Mouse (Mus musculus) ES-E14 (cell line): Measurements from ENCODE around the gene Il10ra. TPM values are rescaled to one million over a fixed set of nuclear protein-coding genes. Genes with fewer than 3 reads are reported as not detected.
A peak's percentile ranks its signal among the peaks of the same experiment; 100 is the strongest.

Source experiments
- DNase-seq: peaks from one replicate; pipeline ENCODE4 v3.0.0-alpha.2; 2013; ENCODE audit warnings: low read depth, low spot score
- H3K27ac ChIP-seq: 2 replicates; pipeline ENCODE4 v1.5.1; 2012; ENCODE audit warnings: low read depth, mild to moderate bottlenecking, low read length, moderate library complexity, mixed read lengths; ENCODE audit not compliant: poor library complexity, insufficient read depth, severe bottlenecking
- H3K36me3 ChIP-seq: 2 replicates; pipeline ENCODE4 v1.6.1; 2012; ENCODE audit warnings: mild to moderate bottlenecking, low read length, moderate library complexity, mixed read lengths; ENCODE audit not compliant: control insufficient read depth, poor library complexity, insufficient read depth, severe bottlenecking
- H3K4me1 ChIP-seq, 2 experiments: fragments of 150-350 bp in 1 of 2; sonication (generic) in 1 of 2; 2 replicates each; pipeline ENCODE4 v1.6.1; 2012; ENCODE audit warnings: low read length in 2 of 2, mild to moderate bottlenecking in 1 of 2, mixed read lengths in 1 of 2; ENCODE audit not compliant: control insufficient read depth in 2 of 2, insufficient read depth in 2 of 2, poor library complexity in 1 of 2
- H3K4me3 ChIP-seq, 2 experiments: fragments of 150-350 bp in 1 of 2; sonication (generic) in 1 of 2; 2 replicates each; pipeline ENCODE4 v1.5.1; 2012; ENCODE audit warnings: low read length in 2 of 2, low read depth in 1 of 2, mild to moderate bottlenecking in 1 of 2, mixed read lengths in 1 of 2; ENCODE audit not compliant: insufficient read depth in 1 of 2, poor library complexity in 1 of 2, severe bottlenecking in 1 of 2
- H3K9ac ChIP-seq: 2 replicates; pipeline ENCODE4 v1.6.1; 2012; ENCODE audit warnings: low read depth, mild to moderate bottlenecking, low read length, mixed read lengths; ENCODE audit not compliant: poor library complexity, insufficient read depth, severe bottlenecking
- H3K9me3 ChIP-seq: fragments of 150-350 bp; sonication (generic); 2 replicates; pipeline ENCODE4 v1.6.1; 2012; ENCODE audit warnings: low read depth, mild to moderate bottlenecking, low read length; ENCODE audit not compliant: control insufficient read depth, insufficient read depth
- CHD2 ChIP-seq: IDR thresholded peaks from 2 replicates; pipeline ENCODE4 v1.6.1; 2014; ENCODE audit warnings: mild to moderate bottlenecking, low read depth, low read length, inconsistent platforms
- HCFC1 ChIP-seq: IDR thresholded peaks from 2 replicates; pipeline ENCODE4 v1.6.1; 2012; ENCODE audit warnings: low read length, inconsistent platforms, borderline replicate concordance; ENCODE audit not compliant: insufficient read depth
- MAFK ChIP-seq: IDR thresholded peaks from 2 replicates; pipeline ENCODE4 v1.6.1; 2014; ENCODE audit warnings: mild to moderate bottlenecking, low read depth, low read length, inconsistent platforms; ENCODE audit not compliant: insufficient read depth
- ZC3H11A ChIP-seq: IDR thresholded peaks from 2 replicates; pipeline ENCODE4 v1.6.1; 2012; ENCODE audit warnings: low read depth, mild to moderate bottlenecking, inconsistent platforms, low read length, borderline replicate concordance
- ZNF384 ChIP-seq: IDR thresholded peaks from 2 replicates; pipeline ENCODE4 v1.6.1; 2012; ENCODE audit warnings: low read depth, low read length, inconsistent platforms
- in situ Hi-C, 2 experiments: fragments of 600-800 bp; cut with MboI; formaldehyde crosslinking; loops; one replicate each; pipeline ENCODE4 v1.15.1; 2025; ENCODE audit warnings: low sequenced_read_pairs in 2 of 2, inconsistent platforms in 1 of 2; ENCODE audit not compliant: unreplicated experiment in 2 of 2
- total RNA-seq: library from RNA; depleted of rRNA; stranded (reverse); fragments of 300-350 nt; gene quantifications from 2 replicates; pipeline ENCODE4 v1.2.3, GENCODE M21; 2012; rRNA removed

The Il10ra gene
- total RNA-seq: 0.13 TPM in 1 of 2 replicates, not detected in the other

DNA sequence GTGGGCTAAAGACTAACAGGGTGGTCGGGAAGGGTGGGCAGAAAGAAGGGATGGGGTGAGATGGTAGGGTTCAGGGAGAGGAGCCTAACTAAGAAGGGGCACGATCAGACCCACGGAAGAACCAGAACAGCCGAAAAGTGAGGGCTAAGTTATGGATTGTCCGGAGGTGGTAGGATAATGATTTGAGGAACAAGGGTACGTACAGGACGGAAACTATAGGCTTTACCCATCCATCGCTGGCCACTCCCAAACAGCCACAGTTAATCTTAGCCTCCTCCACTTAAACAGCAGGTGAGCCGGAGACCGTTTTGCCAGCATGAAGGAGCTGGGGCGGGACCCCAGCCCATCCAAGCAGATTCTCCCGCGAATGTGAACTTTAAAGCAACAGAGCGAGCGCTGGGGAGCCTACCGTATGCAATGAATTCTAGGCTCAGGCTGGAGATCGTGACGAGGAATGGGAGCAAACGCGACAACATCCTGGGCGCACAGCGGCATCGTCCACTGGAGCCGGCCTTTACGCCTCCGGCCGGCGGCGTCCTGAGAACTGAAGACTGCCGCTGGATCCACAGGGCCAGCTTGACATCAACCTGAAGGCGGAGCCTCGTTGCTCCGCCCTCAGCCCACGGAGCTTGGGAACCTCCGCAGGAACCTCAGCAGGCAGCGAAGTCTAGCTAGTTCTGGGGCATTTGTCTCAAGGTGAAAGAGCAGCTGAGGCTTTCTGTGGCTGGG is at the start of gene Il10ra:
Il10ra (minus strand) TSS at position 553 of the 729 bp plus-strand sequence.
- peak within 1 kb of the TSS; percentile 40 to 59; a peak in 3 of 4 replicates for H3K4me3 ChIP-seq
- peak; percentile 40 for DNase-seq
- TF ChIP-seq MAFK: no peak
- no peak for TF ChIP-seq HCFC1
- no peak for TF ChIP-seq ZC3H11A
- TF ChIP-seq CHD2: no peak
- TF ChIP-seq ZNF384: no peak
- no peaks in the 10 kb centered on the region; a peak in 1 of 4 replicates for H3K4me1 ChIP-seq
- in situ Hi-C loops: no loop called here
- H3K36me3 ChIP-seq: no peaks in the 10 kb centered on the region
- H3K9ac ChIP-seq: no peak within 1 kb of the TSS
- no peaks in the 10 kb centered on the region for H3K9me3 ChIP-seq
- H3K27ac ChIP-seq: no peak within 1 kb of the TSS

DNA sequence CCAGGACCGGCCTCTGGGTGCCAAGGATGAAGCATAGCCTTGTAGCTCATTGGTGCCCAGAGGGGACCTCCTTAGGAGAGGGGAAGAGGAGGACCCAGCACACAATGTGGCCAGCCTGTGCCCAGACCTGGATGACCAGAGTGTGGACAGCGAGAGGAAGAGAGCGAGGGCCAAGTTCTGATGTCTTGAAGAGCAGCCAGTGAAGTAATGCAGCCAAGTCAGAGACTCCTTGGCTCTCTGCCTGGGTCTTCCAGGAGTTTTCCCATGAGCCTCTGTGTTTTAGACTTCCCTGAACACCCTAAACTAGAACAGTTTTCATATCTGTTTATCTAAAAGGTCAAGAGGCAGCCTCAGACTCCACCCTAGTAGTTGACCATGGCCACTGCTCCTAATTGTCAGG is 48.7 kb upstream of the Il10ra start:
- in situ Hi-C loops: no loop called here
- H3K36me3 ChIP-seq: no peaks in the 10 kb centered on the region
- no peaks in the 10 kb centered on the region for H3K4me1 ChIP-seq
- TF ChIP-seq CHD2 (no peak), MAFK (no peak), HCFC1 (no peak), ZC3H11A (no peak), ZNF384 (no peak)
- no peak for DNase-seq
- no peak overlapping the region for H3K9ac ChIP-seq
- H3K4me3 ChIP-seq: no peak overlapping the region
- no peak overlapping the region for H3K27ac ChIP-seq
- H3K9me3 ChIP-seq: no peaks in the 10 kb centered on the region

DNA sequence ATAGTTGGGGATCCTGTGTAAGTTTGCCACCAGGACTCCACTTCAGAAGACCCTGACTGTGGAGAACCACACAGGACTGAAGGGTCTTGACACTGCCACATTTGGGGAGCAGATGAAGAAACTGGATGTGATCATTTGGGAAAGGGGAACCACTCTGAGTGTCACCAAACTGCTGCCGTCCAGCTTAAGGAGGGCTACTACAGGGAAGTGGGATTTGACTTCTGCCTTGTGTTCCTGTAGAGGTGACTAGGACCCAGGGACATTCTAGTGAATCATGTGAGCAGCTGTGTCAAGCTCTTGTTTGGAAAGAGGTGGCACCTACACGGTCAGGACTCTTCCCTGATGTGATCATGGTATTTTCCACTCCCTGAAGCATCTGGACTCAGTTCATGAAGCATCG is 45.0 kb upstream of the Il10ra start:
- Histone ChIP-seq H3K4me3 (no peak overlapping the region), H3K27ac (no peak overlapping the region), H3K4me1 (no peaks in the 10 kb centered on the region), H3K9ac (no peak overlapping the region), H3K9me3 (no peaks in the 10 kb centered on the region), H3K36me3 (no peaks in the 10 kb centered on the region)
- TF ChIP-seq MAFK: no peak
- no peak for DNase-seq
- in situ Hi-C loops: no loop called here

DNA sequence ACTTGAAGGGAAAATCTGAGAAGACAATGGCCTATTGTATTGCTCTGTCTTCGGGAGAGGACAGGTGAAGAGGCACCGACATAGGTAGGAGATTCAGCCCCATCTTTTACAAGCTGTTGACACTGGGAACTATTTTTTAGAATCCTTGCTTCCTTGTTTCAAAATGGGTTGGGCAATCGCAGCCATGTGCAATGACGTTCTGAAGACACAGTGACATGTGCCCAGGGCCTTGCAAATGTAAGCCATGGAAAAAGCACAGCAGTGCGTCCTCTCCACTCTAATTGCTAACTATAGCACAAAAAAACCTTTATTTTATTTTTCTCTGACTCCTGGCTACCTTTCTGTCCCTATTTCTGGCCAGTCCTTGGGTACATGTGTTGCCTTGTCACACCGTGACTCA is 42.9 kb upstream of the Il10ra start:
- in situ Hi-C loops: no loop called here
- Histone ChIP-seq H3K9me3 (no peaks in the 10 kb centered on the region), H3K4me1 (no peaks in the 10 kb centered on the region), H3K4me3 (no peak overlapping the region), H3K36me3 (no peaks in the 10 kb centered on the region), H3K27ac (no peak overlapping the region), H3K9ac (no peak overlapping the region)
- DNase-seq: no peak
- TF ChIP-seq MAFK: no peak
- no peak for TF ChIP-seq ZC3H11A
- no peak for TF ChIP-seq HCFC1
- TF ChIP-seq CHD2: no peak
- no peak for TF ChIP-seq ZNF384

DNA sequence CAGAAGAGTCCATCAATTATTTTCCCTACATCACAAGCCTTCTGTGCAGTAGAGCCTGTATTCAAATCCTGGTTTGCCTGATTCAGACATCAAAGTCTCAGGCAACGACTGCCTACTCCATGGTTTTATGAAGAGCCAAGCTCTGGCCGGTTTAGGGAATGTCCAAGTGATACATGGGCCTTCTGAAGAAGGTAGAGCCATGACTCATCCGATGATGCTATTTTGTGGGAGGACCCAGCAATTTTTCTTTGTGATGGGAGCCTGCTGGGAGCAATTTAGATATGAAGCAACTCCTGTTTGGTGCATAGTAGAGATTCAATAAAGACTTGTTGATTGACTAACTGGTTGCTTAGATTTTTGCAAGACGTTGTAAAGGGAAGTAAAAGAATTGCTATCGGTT is 39.6 kb upstream of the Il10ra start:
- no peaks in the 10 kb centered on the region; a peak in 1 of 4 replicates for H3K4me1 ChIP-seq
- H3K27ac ChIP-seq: no peak overlapping the region
- H3K4me3 ChIP-seq: no peak overlapping the region
- TF ChIP-seq ZNF384 (no peak), HCFC1 (no peak), CHD2 (no peak), ZC3H11A (no peak), MAFK (no peak)
- DNase-seq: no peak
- H3K36me3 ChIP-seq: no peaks in the 10 kb centered on the region
- in situ Hi-C loops: loop anchor here (10.0 kb wide), 2 partner anchors 76 to 106 kb away; no protein-coding TSS in a partner anchor
- H3K9me3 ChIP-seq: no peaks in the 10 kb centered on the region
- H3K9ac ChIP-seq: no peak overlapping the region
